Mouse (Mus musculus): ENCODE results near the gene Slit3.

Gene Slit3

GRCm38 (mm10) chr11:35537128-35538088 lies 416.4 kb downstream of the Slit3 start:
- no peak for DNase-seq

- DNase-seq = no peak
These were observed 421.7 kb downstream of the Slit3 start for GRCm38 (mm10) chr11:35542731-35543130.

- DNase-seq = no peak
These were observed 423.4 kb downstream of the Slit3 start for GRCm38 (mm10) chr11:35544112-35545064.

GRCm38 (mm10) chr11:35546081-35546822 lies 425.2 kb downstream of the Slit3 start:
- DNase-seq = no peak

GRCm38 (mm10) chr11:35550036-35550435 lies 429.0 kb downstream of the Slit3 start:
- no peak for DNase-seq

GRCm38 (mm10) chr11:35556192-35556591 lies 435.2 kb downstream of the Slit3 start:
- DNase-seq = no peak

- peak; percentile 51 for DNase-seq
These were observed 436.5 kb downstream of the Slit3 start for GRCm38 (mm10) chr11:35557476-35557875.

- DNase-seq = no peak
These were observed 437.3 kb downstream of the Slit3 start for GRCm38 (mm10) chr11:35558311-35558710.

- DNase-seq = no peak
These were observed 438.4 kb downstream of the Slit3 start for GRCm38 (mm10) chr11:35559386-35559785.

- DNase-seq = no peak
These were observed 440.7 kb downstream of the Slit3 start for GRCm38 (mm10) chr11:35561760-35562159.

GRCm38 (mm10) chr11:35565322-35565721 lies 444.3 kb downstream of the Slit3 start:
- DNase-seq = no peak

- no peak for DNase-seq
These were observed 445.7 kb downstream of the Slit3 start for GRCm38 (mm10) chr11:35566686-35567085.

GRCm38 (mm10) chr11:35569126-35569916 lies 448.3 kb downstream of the Slit3 start:
- peak; percentile 82 for DNase-seq

- DNase-seq = no peak
These were observed 448.9 kb downstream of the Slit3 start for GRCm38 (mm10) chr11:35569957-35570356.

- DNase-seq = no peak
These were observed 450.9 kb downstream of the Slit3 start for GRCm38 (mm10) chr11:35571910-35572309.

- DNase-seq = no peak
These were observed 457.8 kb downstream of the Slit3 start for GRCm38 (mm10) chr11:35578796-35579195.

- DNase-seq = no peak
These were observed 461.6 kb downstream of the Slit3 start for GRCm38 (mm10) chr11:35582591-35582990.

- DNase-seq = no peak
These were observed 462.6 kb downstream of the Slit3 start for GRCm38 (mm10) chr11:35583633-35584032.

- peak; percentile 78 for DNase-seq
These were observed 466.3 kb downstream of the Slit3 start for GRCm38 (mm10) chr11:35587174-35587959.

- no peak for DNase-seq
These were observed 468.9 kb downstream of the Slit3 start for GRCm38 (mm10) chr11:35589892-35590291.
